Mouse (Mus musculus) lung, postnatal 36 days (tissue): ENCODE results near the gene Spx.

ENCODE experiments used
- DNase-seq: peaks from one replicate; pipeline ENCODE4 v3.0.0; 2022; ENCODE audit warnings: mixed read lengths

Spx gene

DNA sequence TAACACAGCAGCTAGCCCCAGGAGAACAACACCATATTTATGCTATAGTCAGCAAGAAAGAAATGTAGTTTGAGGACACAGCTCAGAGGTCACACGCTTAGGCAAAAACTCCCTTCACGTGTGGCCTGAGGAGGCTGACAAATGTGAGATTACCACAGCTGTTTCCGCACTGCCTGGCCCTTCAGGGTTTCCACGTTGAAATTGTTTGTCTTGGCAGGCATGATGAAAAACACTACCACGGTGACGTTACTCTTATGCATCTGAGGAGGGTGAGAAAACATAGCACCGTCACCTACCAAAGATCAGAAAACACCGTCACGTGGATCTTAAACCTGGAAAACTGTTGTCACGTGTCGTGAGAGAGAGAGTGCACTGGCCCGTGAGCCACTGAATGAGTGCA lies 38.1 kb downstream of the Spx start:
- peak; percentile 12 for DNase-seq

DNA sequence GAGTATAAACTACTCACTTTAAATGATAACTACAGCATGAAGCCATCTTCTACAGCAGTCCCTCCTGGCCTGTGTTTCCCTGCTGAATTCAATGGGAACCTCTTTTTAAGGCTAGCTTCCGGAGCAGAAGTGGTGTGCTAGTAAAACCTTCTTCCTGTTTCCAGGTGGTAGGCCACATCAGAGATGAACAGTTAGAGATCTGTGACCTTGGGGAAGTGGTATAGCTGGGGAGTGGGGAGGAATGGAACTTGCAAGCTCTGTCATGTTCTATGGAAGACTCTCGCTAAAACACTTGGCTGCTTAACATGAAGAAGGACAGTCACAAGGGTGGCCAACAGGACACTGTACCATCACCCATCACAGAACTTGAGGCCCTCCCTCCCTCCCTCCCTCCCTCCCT lies 40.1 kb downstream of the Spx start:
- no peak for DNase-seq

DNA sequence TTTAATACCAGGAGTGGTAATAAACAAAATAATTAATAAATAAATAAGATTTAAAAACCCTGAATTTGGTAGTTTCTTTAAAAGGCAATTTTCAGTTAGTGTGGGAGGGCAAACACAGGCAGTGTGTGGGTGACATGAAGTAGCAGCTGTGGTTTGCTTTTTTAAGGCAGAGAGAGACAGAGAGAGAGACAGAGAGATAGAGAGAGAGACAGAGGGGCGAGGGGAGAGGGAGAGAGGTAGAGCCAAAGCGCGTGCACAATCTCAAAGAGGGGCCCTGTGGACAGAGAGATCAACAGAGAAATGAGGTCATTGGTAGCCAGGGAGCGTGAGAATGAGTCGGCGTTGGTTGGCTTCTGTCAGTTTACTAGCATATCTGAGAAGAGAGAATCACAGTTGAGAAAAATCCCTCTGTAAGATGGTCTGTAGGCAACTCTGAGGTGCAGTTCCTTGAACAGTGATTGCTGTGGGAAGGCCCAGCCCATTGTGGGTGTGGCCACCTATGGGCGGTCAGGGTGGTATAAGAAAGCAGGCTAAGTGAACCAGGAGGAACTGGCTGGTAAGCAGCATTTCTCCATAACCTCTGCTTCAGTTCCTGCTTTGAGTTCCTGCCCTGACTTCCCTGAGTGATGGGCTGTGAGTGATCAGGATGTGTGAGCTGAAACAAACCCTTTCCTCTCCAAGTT lies 42.2 kb downstream of the Spx start:
- DNase-seq: no peak

DNA sequence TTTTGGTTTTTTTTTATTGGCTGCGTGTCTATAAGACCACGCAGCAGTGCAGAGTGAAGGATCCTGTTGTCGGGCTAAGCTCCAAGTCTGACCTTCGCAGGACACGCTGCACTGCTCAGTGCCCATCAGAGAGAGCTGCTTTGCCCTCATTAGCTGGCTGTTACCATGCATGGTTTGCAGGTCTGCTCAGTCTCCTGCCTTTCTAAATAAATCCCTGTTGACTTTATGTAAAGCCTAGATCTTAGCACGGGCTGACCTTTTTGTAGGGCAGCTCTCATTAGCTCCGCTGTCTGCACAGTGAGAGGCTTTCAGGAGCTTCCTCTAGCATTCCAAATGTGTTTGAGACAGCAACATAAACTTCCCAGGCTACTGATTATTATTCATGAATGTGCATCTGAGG lies 44.8 kb downstream of the Spx start:
- DNase-seq: no peak

GRCm38 (mm10) chr6:142459017-142459678 lies 45.9 kb downstream of the Spx start:
- no peak for DNase-seq

GRCm38 (mm10) chr6:142462194-142462593 lies 49.0 kb downstream of the Spx start:
- DNase-seq: no peak
